Mouse (Mus musculus): ENCODE results near the gene Afdn.
"Not testable (repeated sequence)": the region's sequence is repeated elsewhere in the genome, so short reads cannot be mapped to it uniquely, and the experiment has no call there.

The Afdn gene

GRCm38 (mm10) chr17:13889818-13890434 lies 129.6 kb downstream of the Afdn start:
- DNase-seq: no peak

GRCm38 (mm10) chr17:13890932-13891331 lies 130.6 kb downstream of the Afdn start:
- DNase-seq: no peak

GRCm38 (mm10) chr17:13898838-13899237 lies 138.5 kb downstream of the Afdn start:
- no peak for DNase-seq

- DNase-seq: no peak
These were observed 138.9 kb downstream of the Afdn start for GRCm38 (mm10) chr17:13899241-13899640.

- no peak for DNase-seq
These were observed 143.5 kb downstream of the Afdn start for GRCm38 (mm10) chr17:13903793-13904192.

- no peak for DNase-seq
These were observed 146.7 kb downstream of the Afdn start for GRCm38 (mm10) chr17:13907082-13907481.

GRCm38 (mm10) chr17:13907681-13908080 lies 147.3 kb downstream of the Afdn start:
- DNase-seq: no peak

GRCm38 (mm10) chr17:13913951-13914350 lies 153.6 kb downstream of the Afdn start:
- DNase-seq: no peak

- DNase-seq: no peak
These were observed 154.2 kb downstream of the Afdn start for GRCm38 (mm10) chr17:13914531-13914930.

- DNase-seq: no peak
These were observed 160.4 kb downstream of the Afdn start for GRCm38 (mm10) chr17:13920771-13921170.

- DNase-seq: no peak
These were observed 163.1 kb downstream of the Afdn start for GRCm38 (mm10) chr17:13923418-13923817.

- DNase-seq: no peak
These were observed 164.2 kb downstream of the Afdn start for GRCm38 (mm10) chr17:13924588-13924987.

GRCm38 (mm10) chr17:13925931-13926330 lies 165.6 kb downstream of the Afdn start:
- no peak for DNase-seq

- no peak for DNase-seq
These were observed 170.1 kb downstream of the Afdn start for GRCm38 (mm10) chr17:13930421-13930820.

GRCm38 (mm10) chr17:13935364-13935763 lies 175.0 kb downstream of the Afdn start:
- DNase-seq: not testable (repeated sequence)

- no peak for DNase-seq
These were observed 177.4 kb downstream of the Afdn start for GRCm38 (mm10) chr17:13937787-13938186.

- no peak for DNase-seq
These were observed 178.3 kb downstream of the Afdn start for GRCm38 (mm10) chr17:13938652-13939051.

GRCm38 (mm10) chr17:13939231-13939630 lies 178.9 kb downstream of the Afdn start:
- DNase-seq: not testable (repeated sequence)

GRCm38 (mm10) chr17:13940487-13940886 lies 180.1 kb downstream of the Afdn start:
- DNase-seq: no peak

- DNase-seq: not testable (repeated sequence)
These were observed 187.7 kb downstream of the Afdn start, which contains the start of gene Gm7168 for GRCm38 (mm10) chr17:13948073-13948472. Gene Gm7168, plus strand, starts transcription at chr17:13948373.

GRCm38 (mm10) chr17:13951570-13951969 lies 191.2 kb downstream of the Afdn start:
- not testable (repeated sequence) for DNase-seq

Data from kidney, adult 18-20 months (tissue).